Comparison of ENCODE assay signal across 13 mouse cellular contexts in genomic region chr2:149933247-149933898, GRCm38 (mm10).
DNase-seq lines count a peak whose midpoint lies in the region; ATAC-seq lines count a peak whose summit lies in the region.
"Had no signal": no experiment of that assay in that cellular context is flagged by ENCODE, and none has a peak within 500 bp of the region (broad histone marks: within the 10 kb centered on the region; RNA-seq: fewer than 3 reads in every experiment).

No protein-coding gene starts in this region.

- no peak overlapping the region for H3K9ac ChIP-seq in forebrain, embryonic 15.5 days (replicated peaks)
- H3K9ac ChIP-seq in hindbrain, embryonic 16.5 days (ENCODE audit: low read depth, low read length) = no peak overlapping the region
- H3K9ac ChIP-seq in stomach, embryonic 15.5 days = no peak overlapping the region
- H3K9ac ChIP-seq: limb, embryonic 15.5 days had no signal

- H3K9me3 ChIP-seq in forebrain, embryonic 10.5 days = no peaks in the 10 kb centered on the region
- no peaks in the 10 kb centered on the region for H3K9me3 ChIP-seq in forebrain, embryonic 15.5 days
- no peaks in the 10 kb centered on the region for H3K9me3 ChIP-seq in hindbrain, embryonic 16.5 days (ENCODE audit: control insufficient read depth, low read length)
- H3K9me3 ChIP-seq in stomach, embryonic 15.5 days = no peaks in the 10 kb centered on the region
- H3K9me3 ChIP-seq: limb, embryonic 15.5 days had no signal

- peak overlapping the region; percentile 44; the same call in 1 of the 2 replicates for H3K27ac ChIP-seq in forebrain, embryonic 10.5 days
- H3K27ac ChIP-seq in forebrain, embryonic 15.5 days (replicated peaks) = no peak overlapping the region
- no peak overlapping the region for H3K27ac ChIP-seq in hindbrain, embryonic 16.5 days (ENCODE audit: low read depth, low read length)
- H3K27ac ChIP-seq in stomach, embryonic 15.5 days = peak overlapping the region; percentile 69
- H3K27ac ChIP-seq: limb, embryonic 15.5 days had no signal

- peaks cover 20% of the 10 kb centered on the region for H3K4me1 ChIP-seq in forebrain, embryonic 10.5 days
- H3K4me1 ChIP-seq in forebrain, embryonic 15.5 days = no peaks in the 10 kb centered on the region
- H3K4me1 ChIP-seq in hindbrain, embryonic 16.5 days (ENCODE audit: control insufficient read depth, insufficient read depth, low read depth, low read length) = no peaks in the 10 kb centered on the region
- H3K4me1 ChIP-seq in stomach, embryonic 15.5 days = no peaks in the 10 kb centered on the region

- 39% methylated on average over 2 of the region's 2 CpGs for WGBS in forebrain, embryonic 10.5 days
- 27% methylated on average over 2 of the region's 2 CpGs for WGBS in forebrain, embryonic 15.5 days
- 36% methylated on average over 2 of the region's 2 CpGs for WGBS in hindbrain, embryonic 16.5 days
- WGBS in stomach, embryonic 15.5 days = 30% methylated on average over 2 of the region's 2 CpGs

- H3K4me3 ChIP-seq in forebrain, embryonic 10.5 days = no peak overlapping the region
- no peak overlapping the region for H3K4me3 ChIP-seq in forebrain, embryonic 15.5 days
- H3K4me3 ChIP-seq in hindbrain, embryonic 16.5 days (ENCODE audit: low read length) = no peak overlapping the region
- no peak overlapping the region for H3K4me3 ChIP-seq in stomach, embryonic 15.5 days (replicated peaks)
- H3K4me3 ChIP-seq: limb, embryonic 15.5 days had no signal

- no peak overlapping the region for H3K4me2 ChIP-seq in forebrain, embryonic 15.5 days (replicated peaks)
- H3K4me2 ChIP-seq in hindbrain, embryonic 16.5 days (ENCODE audit: low read length) = no peak overlapping the region
- no peak overlapping the region for H3K4me2 ChIP-seq in stomach, embryonic 15.5 days
- H3K4me2 ChIP-seq: limb, embryonic 15.5 days had no signal

- H3K27me3 ChIP-seq in forebrain, embryonic 10.5 days (ENCODE audit: poor library complexity, severe bottlenecking) = no peaks in the 10 kb centered on the region
- H3K27me3 ChIP-seq in forebrain, embryonic 15.5 days = no peaks in the 10 kb centered on the region
- no peaks in the 10 kb centered on the region for H3K27me3 ChIP-seq in hindbrain, embryonic 16.5 days (replicated peaks; ENCODE audit: control insufficient read depth, insufficient read depth, low read length)
- no peaks in the 10 kb centered on the region for H3K27me3 ChIP-seq in stomach, embryonic 15.5 days (replicated peaks)
- H3K27me3 ChIP-seq: limb, embryonic 15.5 days had no signal

- no peaks in the 10 kb centered on the region for H3K36me3 ChIP-seq in forebrain, embryonic 10.5 days (replicated peaks)
- no peaks in the 10 kb centered on the region for H3K36me3 ChIP-seq in forebrain, embryonic 15.5 days
- H3K36me3 ChIP-seq in hindbrain, embryonic 16.5 days (ENCODE audit: control insufficient read depth, insufficient read depth, low read length) = no peaks in the 10 kb centered on the region
- H3K36me3 ChIP-seq in stomach, embryonic 15.5 days = no peaks in the 10 kb centered on the region
- H3K36me3 ChIP-seq: limb, embryonic 15.5 days had no signal

- DNase-seq in forebrain, embryonic 10.5 days (ENCODE audit: extremely low spot score, low spot score) = no peak
- DNase-seq in lung, postnatal 10 days = peak; percentile 6
- DNase-seq in lung, adult 18-20 months = no peak
- no peak for DNase-seq in spleen, adult 12 weeks (ENCODE audit: low spot score)
- DNase-seq in layer of hippocampus, postnatal 36 days = no peak
- DNase-seq: adrenal gland, postnatal 14 days; cerebellum, adult 8-10 months; heart, postnatal 36 days; thymus, postnatal 25 days had no signal

- no peak for ATAC-seq in forebrain, embryonic 15.5 days (replicated peaks)
- ATAC-seq in hindbrain, embryonic 16.5 days = peak; percentile 52; the same call in 1 of the 2 replicates
- peak; percentile 70 for ATAC-seq in stomach, embryonic 15.5 days (ENCODE audit: insufficient read depth, low FRiP score, low read depth)

Comparison
In these comparisons a context has a peak if more than half of its experiments do, and no peak if none do; other contexts are left out.
1. H3K27ac ChIP-seq: peak in forebrain, embryonic 10.5 days (single experiment) and stomach, embryonic 15.5 days (single experiment); none in forebrain, embryonic 15.5 days (single experiment) and hindbrain, embryonic 16.5 days (single experiment).